ENCODE assay signal across 9 mouse cellular contexts in the genomic region with DNA sequence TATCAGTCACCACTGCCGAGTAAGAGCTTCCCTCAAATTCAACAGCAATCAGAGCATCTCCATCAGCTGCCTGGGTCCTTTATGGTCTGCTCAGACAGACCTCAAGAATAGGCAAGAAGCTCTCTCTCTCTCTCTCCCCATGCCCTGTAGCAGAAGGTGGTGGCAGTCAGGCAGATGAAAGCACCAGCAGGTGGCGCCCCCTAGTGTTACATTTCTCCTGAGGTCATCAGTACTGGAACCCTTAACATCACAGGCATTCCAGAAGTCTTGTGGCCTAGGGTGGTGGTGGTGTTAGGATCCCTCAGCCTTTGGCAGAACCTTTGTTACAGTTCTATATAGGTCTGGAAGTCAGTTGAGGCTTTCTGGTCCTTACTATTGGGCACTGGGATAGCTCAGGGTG. TPM values are rescaled to one million over a fixed set of nuclear protein-coding genes. Genes with fewer than 3 reads are reported as not detected.
DNase-seq lines count a peak whose midpoint lies in the region; ATAC-seq lines count a peak whose summit lies in the region.
"Had no signal": no experiment of that assay in that cellular context is flagged by ENCODE, and none has a peak within 500 bp of the region (broad histone marks: within the 10 kb centered on the region; RNA-seq: fewer than 3 reads in every experiment).

No protein-coding gene starts in this region.

- no peak for ATAC-seq in forebrain, embryonic 16.5 days
- peak; percentile 42 for ATAC-seq in granulocyte monocyte progenitor cell, adult 5-6 weeks (replicated peaks; ENCODE audit: poor library complexity, severe bottlenecking)
- peak; percentile 46 for ATAC-seq in megakaryocyte progenitor cell, adult 5-6 weeks (replicated peaks; ENCODE audit: poor library complexity)
- ATAC-seq in monocyte, adult 5-6 weeks (replicated peaks; ENCODE audit: insufficient number of reproducible peaks, low FRiP score, low TSS enrichment, poor library complexity, severe bottlenecking) = no peak

- H3K4me3 ChIP-seq in forebrain, embryonic 10.5 days = no peak overlapping the region
- no peak overlapping the region for H3K4me3 ChIP-seq in forebrain, embryonic 16.5 days (replicated peaks; ENCODE audit: low read length)
- H3K4me3 ChIP-seq: heart, embryonic 13.5 days had no signal

- H3K4me2 ChIP-seq in forebrain, embryonic 16.5 days (ENCODE audit: low read length) = no peak overlapping the region
- H3K4me2 ChIP-seq: heart, embryonic 13.5 days had no signal

- no peaks in the 10 kb centered on the region for H3K9me3 ChIP-seq in forebrain, embryonic 10.5 days
- H3K9me3 ChIP-seq in forebrain, embryonic 16.5 days (ENCODE audit: control insufficient read depth, low read length) = no peaks in the 10 kb centered on the region
- H3K9me3 ChIP-seq: heart, embryonic 13.5 days had no signal

- H3K27me3 ChIP-seq in forebrain, embryonic 10.5 days (ENCODE audit: poor library complexity, severe bottlenecking) = no peaks in the 10 kb centered on the region
- no peaks in the 10 kb centered on the region for H3K27me3 ChIP-seq in forebrain, embryonic 16.5 days (replicated peaks; ENCODE audit: control insufficient read depth, insufficient read depth, low read length)
- H3K27me3 ChIP-seq: heart, embryonic 13.5 days had no signal

- no peak overlapping the region for H3K27ac ChIP-seq in forebrain, embryonic 10.5 days
- H3K27ac ChIP-seq in forebrain, embryonic 16.5 days (ENCODE audit: low read length) = no peak overlapping the region
- H3K27ac ChIP-seq: heart, embryonic 13.5 days had no signal

- no peaks in the 10 kb centered on the region for H3K36me3 ChIP-seq in forebrain, embryonic 10.5 days (replicated peaks)
- no peaks in the 10 kb centered on the region for H3K36me3 ChIP-seq in forebrain, embryonic 16.5 days (ENCODE audit: control insufficient read depth, insufficient read depth)
- H3K36me3 ChIP-seq: heart, embryonic 13.5 days had no signal

- 35% methylated on average over 2 of the region's 2 CpGs for WGBS in forebrain, embryonic 10.5 days
- WGBS in forebrain, embryonic 16.5 days = 38% methylated on average over 2 of the region's 2 CpGs

- peaks cover 17% of the 10 kb centered on the region for H3K4me1 ChIP-seq in forebrain, embryonic 10.5 days
- H3K4me1 ChIP-seq in forebrain, embryonic 16.5 days (replicated peaks; ENCODE audit: control insufficient read depth, insufficient read depth, low read length) = peaks cover 3% of the 10 kb centered on the region; the same call in 1 of the 2 replicates

- DNase-seq in forebrain, embryonic 10.5 days (ENCODE audit: extremely low spot score, low spot score) = peak; percentile 31
- peak; percentile 72 for DNase-seq in left cerebral cortex, adult 18-20 months (ENCODE audit: low spot score in 2 of 2)
- DNase-seq in left cerebral cortex, adult 8-10 months (ENCODE audit: low spot score in 2 of 2) = no peak
- DNase-seq in ZHBTc4 (ENCODE audit: low read depth, low spot score) = peak; percentile 75

- H3K9ac ChIP-seq in forebrain, embryonic 16.5 days (replicated peaks; ENCODE audit: low read depth, low read length) = no peak overlapping the region
- H3K9ac ChIP-seq: heart, embryonic 13.5 days had no signal

RNA-seq across cellular contexts. Expression of a gene that starts 4.8 kb away (rescaled TPM):
- 8.1 and 8.9 TPM in 2 replicates for polyA plus RNA-seq in forebrain, embryonic 10.5 days (2016; fragmentation: Nextera tagmentation; extraction: Ambion mirVana)
- polyA plus RNA-seq in forebrain, embryonic 16.5 days (2015; fragmentation: Nextera tagmentation; extraction: Ambion mirVana) = 11.1 and 11.9 TPM in 2 replicates
- 1 to 10 TPM; 4.0 to 4.8 TPM for total RNA-seq in left cerebral cortex, adult 18-20 months (2021)
- 1 to 10 TPM; 4.7 to 5.9 (median 5.6) TPM for total RNA-seq in left cerebral cortex, adult 8-10 months (2022)
- 5.2 and 6.0 TPM in 2 replicates for total RNA-seq in granulocyte monocyte progenitor cell, adult 5-6 weeks (2014; fragmentation: Nextera tagmentation)
- 7.6 and 9.1 TPM in 2 replicates for total RNA-seq in granulocyte monocyte progenitor cell, adult 5-6 weeks (2017)
- total RNA-seq in megakaryocyte progenitor cell, adult 5-6 weeks (2015) = 4.3 and 5.3 TPM in 2 replicates
- total RNA-seq in megakaryocyte progenitor cell, adult 5-6 weeks (2017) = 9.3 and 9.6 TPM in 2 replicates
- total RNA-seq in monocyte, adult 5-6 weeks (2017) = 2.6 to 6.7 TPM (median 3.6 TPM) in 3 replicates

RNA-seq across cellular contexts. Expression of a gene that starts 43.6 kb away (rescaled TPM):
- 89.8 and 91.3 TPM in 2 replicates for polyA plus RNA-seq in forebrain, embryonic 10.5 days (2016; fragmentation: Nextera tagmentation; extraction: Ambion mirVana)
- polyA plus RNA-seq in forebrain, embryonic 16.5 days (2015; fragmentation: Nextera tagmentation; extraction: Ambion mirVana) = 145 and 168 TPM in 2 replicates
- 10 to 100 TPM; 83.4 to 84.9 TPM for total RNA-seq in left cerebral cortex, adult 18-20 months (2021)
- total RNA-seq in left cerebral cortex, adult 8-10 months (2022) = 10 to 100 TPM; 75.6 to 85.2 (median 78.1) TPM
- 9.8 and 13.5 TPM in 2 replicates for total RNA-seq in granulocyte monocyte progenitor cell, adult 5-6 weeks (2014; fragmentation: Nextera tagmentation)
- total RNA-seq in granulocyte monocyte progenitor cell, adult 5-6 weeks (2017) = 10.6 and 15.3 TPM in 2 replicates
- 19.3 and 19.7 TPM in 2 replicates for total RNA-seq in megakaryocyte progenitor cell, adult 5-6 weeks (2015)
- 8.8 and 10.3 TPM in 2 replicates for total RNA-seq in megakaryocyte progenitor cell, adult 5-6 weeks (2017)
- total RNA-seq in monocyte, adult 5-6 weeks (2017) = 0.29 to 0.68 TPM in 2 of 3 replicates, not detected in the other

Comparison
In these comparisons a context has a peak if more than half of its experiments do, and no peak if none do; other contexts are left out.
1. DNase-seq: peak in forebrain, embryonic 10.5 days (single experiment), left cerebral cortex, adult 18-20 months (2 of 2) and ZHBTc4 (single experiment); none in left cerebral cortex, adult 8-10 months (0 of 2).
2. ATAC-seq: peak in granulocyte monocyte progenitor cell, adult 5-6 weeks (single experiment) and megakaryocyte progenitor cell, adult 5-6 weeks (single experiment); none in forebrain, embryonic 16.5 days (single experiment) and monocyte, adult 5-6 weeks (single experiment).